Mouse (Mus musculus) hindbrain, embryonic 14.5 days (tissue): Measurements from ENCODE around the gene Slc6a1. TPM values are rescaled to one million over a fixed set of nuclear protein-coding genes. Genes with fewer than 3 reads are reported as not detected.
"Not testable (repeated sequence)": the region's sequence is repeated elsewhere in the genome, so short reads cannot be mapped to it uniquely, and the experiment has no call there.

ENCODE experiments used
- ATAC-seq: fragments of 200-750 bp; cut with Nextera tagmentation; 2 replicates; pipeline ENCODE4 v1.8.0; 2017; ENCODE audit warnings: moderate number of reproducible peaks, mild to moderate bottlenecking, moderate TSS enrichment, moderate library complexity; ENCODE audit not compliant: low FRiP score
- DNase-seq: peaks from one replicate; pipeline ENCODE4 v3.0.0-alpha.2; 2015; ENCODE audit warnings: low spot score
- H3K27ac ChIP-seq: fragments of 300-500 bp; sonication (generic); 2 replicates; pipeline ENCODE4 v1.5.1; 2014; ENCODE audit warnings: mild to moderate bottlenecking, moderate library complexity
- H3K27me3 ChIP-seq: fragments of 300-500 bp; sonication (generic); 2 replicates; pipeline ENCODE4 v1.6.1; 2014; ENCODE audit warnings: mild to moderate bottlenecking, low read length, mixed read lengths; ENCODE audit not compliant: control insufficient read depth, insufficient read depth
- H3K36me3 ChIP-seq: fragments of 300-500 bp; sonication (generic); replicated peaks from 2 replicates; pipeline ENCODE4 v1.6.1; 2014; ENCODE audit not compliant: control insufficient read depth, insufficient read depth
- H3K4me1 ChIP-seq: fragments of 300-500 bp; sonication (generic); replicated peaks from 2 replicates; pipeline ENCODE4 v1.6.1; 2014; ENCODE audit warnings: antibody characterized with exemption, low read length, mixed read lengths; ENCODE audit not compliant: control insufficient read depth, insufficient read depth
- H3K4me2 ChIP-seq: fragments of 300-500 bp; sonication (generic); replicated peaks from 2 replicates; pipeline ENCODE4 v1.6.1; 2014; ENCODE audit warnings: mild to moderate bottlenecking, moderate library complexity
- H3K4me3 ChIP-seq: fragments of 300-500 bp; sonication (generic); replicated peaks from 2 replicates; pipeline ENCODE4 v1.5.1; 2014; ENCODE audit warnings: mild to moderate bottlenecking, low read length
- H3K9ac ChIP-seq: fragments of 300-500 bp; sonication (generic); 2 replicates; pipeline ENCODE4 v1.6.1; 2014
- H3K9me3 ChIP-seq: fragments of 300-500 bp; sonication (generic); 2 replicates; pipeline ENCODE4 v1.6.1; 2016; ENCODE audit warnings: low read length; ENCODE audit not compliant: control insufficient read depth
- WGBS: fragments of 180-500 bp; shearing (Covaris S2); extraction: QIAGEN DNeasy Blood & Tissue Kit; methylation state at CpG from one replicate; pipeline ENCODE4 v1.1.7; 2014; 5-methylcytosine and 5-hydroxymethylcytosine counted together
- polyA plus RNA-seq: library from polyadenylated mRNA; unstranded; fragments of >200 nt; fragmentation: Nextera tagmentation; extraction: Ambion mirVana; gene quantifications from 2 replicates; pipeline ENCODE4 v1.2.1, GENCODE M21; 2014

The Slc6a1 gene
- polyA plus RNA-seq, 1 experiment from 2014 or later: 135 TPM

DNA sequence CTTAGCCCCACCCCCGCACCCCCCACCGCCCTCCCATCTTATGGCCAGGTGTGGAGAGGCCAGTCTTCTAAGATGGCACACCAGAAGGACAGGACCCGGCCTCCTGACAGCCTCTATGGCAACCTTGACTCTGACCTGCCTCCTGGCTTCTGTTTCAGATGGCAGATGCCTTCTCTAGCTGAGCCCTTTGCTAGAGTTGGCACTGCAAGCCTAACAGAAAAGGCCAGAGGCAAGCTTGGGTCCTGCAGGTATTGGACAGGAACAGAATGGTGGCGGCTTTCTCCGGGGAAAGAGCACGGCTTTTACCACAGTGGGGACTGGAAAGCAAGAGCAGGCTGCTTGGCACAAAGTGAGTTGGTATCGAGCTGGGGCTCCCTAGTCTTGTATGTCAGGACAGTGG, 49.5 kb downstream of the Slc6a1 start:
- peaks cover 16% of the 10 kb centered on the region for H3K4me1 ChIP-seq
- H3K4me3 ChIP-seq: no peak overlapping the region
- H3K9me3 ChIP-seq: no peaks in the 10 kb centered on the region
- DNase-seq (no peak), ATAC-seq (no peak)
- H3K36me3 ChIP-seq: no peaks in the 10 kb centered on the region
- no peak overlapping the region for H3K9ac ChIP-seq
- H3K27ac ChIP-seq: no peak overlapping the region
- H3K4me2 ChIP-seq: no peak overlapping the region
- H3K27me3 ChIP-seq: no peaks in the 10 kb centered on the region
- WGBS: 90% methylated on average over 7 of the region's 7 CpGs

DNA sequence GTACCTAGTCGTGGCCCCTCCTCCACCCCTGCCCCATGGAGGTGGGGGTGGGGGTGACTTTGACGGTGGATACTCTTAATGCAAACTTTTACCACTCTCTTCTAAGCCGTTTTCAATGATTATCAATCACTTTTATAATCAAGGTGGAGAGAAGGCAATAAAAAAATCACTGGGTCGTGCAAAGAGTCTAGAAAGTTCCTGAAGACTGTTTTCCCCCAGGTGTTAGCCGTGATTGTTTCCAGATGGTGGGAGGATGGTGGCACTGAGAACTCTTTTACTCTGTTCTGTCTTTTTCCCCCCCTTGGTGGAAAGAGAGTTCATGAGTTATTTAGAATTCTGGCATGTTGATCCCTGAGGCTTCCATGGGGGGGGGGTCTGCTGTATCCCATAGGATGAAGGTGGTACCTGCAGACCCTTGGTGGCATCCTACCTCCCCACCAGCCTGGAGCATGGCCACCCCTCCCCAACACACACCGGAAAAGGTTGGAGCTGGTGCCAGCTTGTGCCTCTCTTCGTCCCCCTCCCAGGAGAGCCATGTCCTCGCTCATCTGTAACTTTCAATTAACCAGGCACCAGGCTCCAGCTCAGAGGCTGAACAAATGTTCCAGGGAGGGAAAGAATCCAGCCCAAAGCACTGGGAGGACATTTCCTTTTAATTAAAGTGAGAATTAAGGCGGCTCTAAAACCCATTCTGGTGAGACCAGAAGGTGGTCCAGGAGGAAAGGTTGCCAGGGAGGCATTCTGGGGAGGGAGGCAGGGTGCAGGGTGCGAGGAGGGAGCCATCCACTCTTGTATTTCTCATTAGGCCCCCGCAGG, 53.9 kb downstream of the Slc6a1 start:
- WGBS: 45% methylated on average over 11 of the region's 11 CpGs
- Histone ChIP-seq H3K9me3 (no peaks in the 10 kb centered on the region), H3K27me3 (no peaks in the 10 kb centered on the region), H3K4me3 (no peak overlapping the region), H3K36me3 (no peaks in the 10 kb centered on the region), H3K4me2 (no peak overlapping the region), H3K9ac (no peak overlapping the region), H3K27ac (no peak overlapping the region), H3K4me1 (peaks cover 8% of the 10 kb centered on the region)
- no peak for DNase-seq
- peak; percentile 57 for ATAC-seq

DNA sequence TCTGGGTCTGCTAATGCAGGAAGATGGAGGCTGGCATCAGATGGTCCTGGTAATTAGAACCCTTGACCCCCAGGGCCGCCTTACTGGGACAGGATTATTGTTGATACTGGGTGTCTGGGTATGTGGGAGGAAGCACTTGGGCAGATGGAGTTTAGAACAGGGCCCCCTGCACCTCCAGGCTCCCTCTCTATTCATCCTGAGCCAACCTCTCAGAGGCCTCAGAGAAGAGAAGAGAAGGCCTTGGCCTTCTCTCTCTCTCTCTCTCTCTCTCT, 54.4 kb downstream of the Slc6a1 start:
- Histone ChIP-seq H3K4me3 (no peak overlapping the region), H3K36me3 (no peaks in the 10 kb centered on the region), H3K27me3 (no peaks in the 10 kb centered on the region), H3K4me1 (peaks cover 8% of the 10 kb centered on the region), H3K9me3 (no peaks in the 10 kb centered on the region), H3K9ac (no peak overlapping the region), H3K4me2 (no peak overlapping the region), H3K27ac (peak overlapping the region; percentile 15; the same call in 1 of the 2 replicates)
- WGBS: 44% methylated on average over 1 of the region's 1 CpGs
- DNase-seq: no peak
- ATAC-seq: no peak; the same call in 1 of the 2 replicates

DNA sequence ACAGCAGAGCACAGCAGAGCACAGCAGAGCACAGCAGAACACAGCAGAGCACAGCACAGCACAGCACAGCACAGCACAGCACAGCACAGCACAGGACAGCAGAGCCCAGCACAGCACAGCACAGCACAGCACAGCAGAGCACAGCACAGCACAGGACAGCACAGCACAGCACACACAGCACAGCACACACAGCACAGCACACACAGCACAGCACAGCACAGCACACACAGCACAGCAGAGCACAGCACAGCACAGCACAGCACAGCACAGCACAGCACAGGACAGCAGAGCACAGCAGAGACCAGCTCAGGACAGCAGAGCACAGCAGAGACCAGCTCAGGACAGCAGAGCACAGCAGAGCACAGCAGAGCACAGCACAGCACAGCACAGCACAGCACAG, 58.9 kb downstream of the Slc6a1 start:
- not testable (repeated sequence) for H3K4me3 ChIP-seq, H3K9me3 ChIP-seq, H3K4me2 ChIP-seq, H3K27me3 ChIP-seq, H3K4me1 ChIP-seq, ATAC-seq, H3K36me3 ChIP-seq, H3K27ac ChIP-seq, DNase-seq, H3K9ac ChIP-seq

DNA sequence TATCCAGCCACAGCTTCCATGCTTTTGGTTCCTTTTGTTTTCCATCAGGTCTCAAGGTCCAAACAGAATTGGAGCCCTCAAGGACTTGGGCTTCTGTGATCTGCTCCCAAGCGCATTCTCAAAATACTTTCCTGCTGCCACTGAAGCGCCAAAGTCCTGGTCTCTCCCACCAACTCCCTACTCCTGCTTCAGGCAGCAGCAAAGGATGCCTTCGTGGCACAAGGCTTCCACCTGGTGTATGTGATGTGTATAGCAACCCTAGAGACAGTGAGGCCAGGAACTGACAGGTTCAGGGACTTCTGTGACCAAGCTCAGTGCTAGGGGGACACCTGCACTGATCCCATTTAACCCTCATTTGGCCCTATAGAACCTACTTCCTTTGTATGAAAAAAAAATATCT, 61.3 kb downstream of the Slc6a1 start:
- peak; percentile 79 for DNase-seq
- Histone ChIP-seq H3K4me1 (peaks cover 9% of the 10 kb centered on the region; the same call in 1 of the 2 replicates), H3K4me2 (no peak overlapping the region), H3K9ac (no peak overlapping the region), H3K27ac (no peak overlapping the region), H3K4me3 (no peak overlapping the region), H3K9me3 (no peaks in the 10 kb centered on the region), H3K36me3 (no peaks in the 10 kb centered on the region), H3K27me3 (no peaks in the 10 kb centered on the region)
- 20% methylated on average over 3 of the region's 3 CpGs for WGBS
- ATAC-seq: peak; percentile 56; the same call in 1 of the 2 replicates

DNA sequence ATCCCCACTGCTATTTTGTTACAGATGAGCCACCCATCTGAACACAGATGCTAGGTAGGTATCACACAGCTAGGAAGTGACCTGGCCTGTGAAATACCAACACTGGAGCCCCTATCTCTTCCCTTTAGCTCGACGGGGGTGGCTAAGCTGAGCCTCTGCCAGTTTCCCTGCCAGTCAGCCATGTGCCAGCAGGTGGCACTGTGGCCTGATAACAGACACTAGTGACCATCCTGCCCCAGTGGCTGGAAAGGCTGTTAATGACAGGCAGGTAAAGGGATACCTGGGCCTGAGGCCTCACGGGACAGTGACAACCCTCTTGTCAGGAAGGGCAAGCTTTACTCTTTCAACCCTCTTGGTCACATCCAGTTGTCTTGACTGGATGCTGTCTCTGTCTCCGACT, 62.7 kb downstream of the Slc6a1 start:
- 48% methylated on average over 4 of the region's 4 CpGs for WGBS
- peak; percentile 78 for DNase-seq
- Histone ChIP-seq H3K27me3 (no peaks in the 10 kb centered on the region), H3K27ac (no peak overlapping the region), H3K36me3 (no peaks in the 10 kb centered on the region), H3K9ac (no peak overlapping the region), H3K4me3 (no peak overlapping the region), H3K4me2 (no peak overlapping the region), H3K4me1 (peaks cover 9% of the 10 kb centered on the region; the same call in 1 of the 2 replicates), H3K9me3 (no peaks in the 10 kb centered on the region)
- ATAC-seq: 0 out of 2 replicates have a peak, but pooled peaks have one; percentile 21

DNA sequence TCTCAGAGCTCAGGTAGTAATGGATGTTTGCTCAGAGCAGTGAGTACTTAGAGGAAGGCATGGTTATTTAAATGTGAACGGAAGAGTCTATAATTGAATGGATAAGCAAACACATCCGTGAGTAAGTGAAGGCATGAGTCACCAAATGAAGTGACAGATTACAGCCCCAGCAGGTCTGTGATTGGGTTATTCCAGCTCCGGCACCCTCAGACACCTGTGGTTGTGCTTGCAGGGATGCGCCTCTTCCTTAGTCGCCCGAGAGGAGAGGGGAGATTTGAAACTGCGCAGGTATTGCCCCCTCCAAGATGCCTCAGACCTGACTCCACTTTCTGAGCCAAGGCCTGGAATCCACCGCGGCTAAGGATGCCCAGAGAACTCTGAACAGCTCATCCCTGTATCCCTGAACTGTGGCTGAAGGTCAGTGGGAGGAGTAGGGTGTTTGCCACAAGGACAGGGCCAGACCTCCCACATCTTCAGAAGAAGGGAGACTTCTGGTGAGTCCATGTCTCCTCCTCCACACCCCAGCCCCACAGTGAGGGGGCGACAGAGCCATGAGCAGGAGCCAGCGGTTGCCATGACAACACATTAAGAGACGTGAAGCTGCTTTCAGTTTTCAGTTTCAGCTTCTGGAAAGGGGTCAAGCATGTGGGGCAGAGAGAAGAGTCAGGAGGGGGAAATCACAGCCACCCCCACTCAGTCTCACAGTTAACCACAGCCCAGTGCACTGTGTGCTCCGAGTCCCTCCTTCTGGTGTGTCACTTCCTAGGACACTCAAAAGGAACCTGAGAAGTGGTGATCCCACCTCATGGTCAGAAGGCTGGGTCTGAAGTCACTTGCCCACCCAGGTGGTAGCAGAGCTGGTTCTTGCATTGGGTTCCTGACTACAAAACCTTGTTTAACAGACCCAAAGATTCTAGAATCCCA, 65.7 kb downstream of the Slc6a1 start:
- H3K9me3 ChIP-seq: no peaks in the 10 kb centered on the region
- H3K4me2 ChIP-seq: no peak overlapping the region
- no peak overlapping the region for H3K9ac ChIP-seq
- H3K4me1 ChIP-seq: peaks cover 9% of the 10 kb centered on the region; the same call in 1 of the 2 replicates
- DNase-seq: peak; percentile 40
- no peak overlapping the region for H3K4me3 ChIP-seq
- no peak overlapping the region for H3K27ac ChIP-seq
- no peaks in the 10 kb centered on the region for H3K27me3 ChIP-seq
- WGBS: 36% methylated on average over 13 of the region's 13 CpGs
- ATAC-seq: peak; percentile 44; the same call in 1 of the 2 replicates
- H3K36me3 ChIP-seq: no peaks in the 10 kb centered on the region

DNA sequence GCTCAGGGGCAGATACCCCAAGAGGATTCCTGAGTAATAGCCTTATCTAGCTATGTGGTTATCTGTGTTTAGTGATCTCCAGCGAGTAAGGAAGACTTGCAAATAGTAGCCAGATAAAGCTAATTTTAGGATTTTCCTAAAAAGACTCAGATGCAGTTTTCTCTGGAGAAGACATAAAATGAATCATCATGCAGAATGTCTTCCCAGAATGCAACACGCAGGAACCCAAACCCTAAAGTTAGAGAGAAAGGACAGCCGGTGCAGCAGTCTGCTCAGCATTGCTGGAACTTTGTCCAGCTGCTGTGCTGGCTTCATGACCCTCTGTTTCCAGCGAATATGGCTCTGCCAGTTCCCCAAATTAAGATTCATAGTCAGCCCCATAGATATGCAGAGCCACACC, 72.2 kb downstream of the Slc6a1 start:
- DNase-seq: no peak
- Histone ChIP-seq H3K4me1 (no peaks in the 10 kb centered on the region), H3K27ac (no peak overlapping the region), H3K9ac (no peak overlapping the region), H3K36me3 (no peaks in the 10 kb centered on the region), H3K4me3 (no peak overlapping the region), H3K4me2 (no peak overlapping the region), H3K27me3 (no peaks in the 10 kb centered on the region), H3K9me3 (no peaks in the 10 kb centered on the region)
- 82% methylated on average over 4 of the region's 4 CpGs for WGBS
- no peak for ATAC-seq

DNA sequence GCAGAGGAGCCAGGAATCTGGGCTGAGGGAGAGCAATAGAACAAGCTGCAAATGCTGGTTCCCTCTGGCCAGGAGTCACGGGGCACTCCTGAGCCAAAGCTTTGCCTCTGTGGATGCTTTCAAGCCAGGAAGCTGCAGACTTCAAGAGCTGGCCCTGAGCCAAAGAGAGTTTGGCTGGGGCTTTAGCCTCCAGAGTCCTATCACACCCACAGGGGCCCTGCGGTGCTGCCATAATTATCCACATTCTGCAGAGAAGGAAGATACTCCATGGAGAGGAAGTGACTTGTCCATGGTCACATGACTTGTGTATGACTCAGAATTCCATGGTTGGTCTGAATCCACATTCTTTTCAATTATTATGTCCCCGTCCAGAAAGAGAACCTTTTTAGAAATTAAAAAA, 75.7 kb downstream of the Slc6a1 start:
- ATAC-seq (no peak), DNase-seq (no peak)
- Histone ChIP-seq H3K27me3 (no peaks in the 10 kb centered on the region), H3K9ac (no peak overlapping the region), H3K9me3 (no peaks in the 10 kb centered on the region), H3K4me2 (no peak overlapping the region), H3K27ac (no peak overlapping the region), H3K4me1 (no peaks in the 10 kb centered on the region), H3K4me3 (no peak overlapping the region), H3K36me3 (no peaks in the 10 kb centered on the region)
- 65% methylated on average over 3 of the region's 3 CpGs for WGBS
